Mouse (Mus musculus): ENCODE data around the gene Gm10073.
"Not testable (repeated sequence)": the region's sequence is repeated elsewhere in the genome, so short reads cannot be mapped to it uniquely, and the experiment has no call there.

Gm10073 gene

GRCm38 (mm10) chr8:106573168-106573567 is at the start of gene Gm10073:
TSS of gene Gm10073 (minus strand) at chr8:106573461.
- DNase-seq (ENCODE audit: low read depth): not testable (repeated sequence)

DNA sequence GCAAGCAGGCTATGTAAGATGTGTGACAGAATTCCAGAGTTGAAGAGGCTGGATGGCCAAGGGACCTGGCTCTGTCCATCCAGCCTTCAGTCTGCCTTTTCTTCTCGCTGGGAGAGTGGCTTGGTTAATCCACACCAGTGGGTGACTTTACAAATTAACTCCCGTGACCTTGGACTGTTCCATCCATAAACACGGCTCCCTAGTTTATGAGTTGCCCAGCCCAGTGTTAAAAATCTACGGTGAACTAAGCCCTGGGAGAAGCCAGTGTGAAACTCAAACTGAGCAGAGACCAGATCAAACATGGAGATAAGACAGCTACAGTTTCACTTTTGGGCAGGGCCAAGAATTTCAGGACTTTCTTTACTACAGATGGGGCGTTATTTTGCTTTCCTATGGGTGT is 49.8 kb upstream of the Gm10073 start:
- peak; percentile 58 for DNase-seq (ENCODE audit: low read depth)

DNA sequence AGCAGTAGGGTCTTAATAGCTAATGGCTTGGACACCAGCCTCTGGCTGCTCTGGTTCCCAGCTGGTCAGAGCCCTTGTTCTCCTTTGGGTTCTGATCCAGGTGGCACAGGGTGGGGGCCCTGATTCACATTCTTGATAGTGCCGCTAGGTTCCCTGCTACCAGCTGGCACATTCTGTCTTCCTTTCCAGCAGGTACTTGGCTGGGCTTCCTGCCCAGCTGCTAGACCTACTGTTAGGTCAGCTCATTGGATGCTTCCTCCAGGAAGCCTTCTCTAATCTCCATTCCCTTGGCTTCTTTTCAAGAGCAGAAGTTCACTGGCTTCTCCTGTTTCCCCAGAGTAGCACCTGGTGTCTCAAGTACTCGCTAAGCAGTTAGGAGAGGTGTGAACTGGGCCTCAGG is 47.2 kb upstream of the Gm10073 start:
- DNase-seq (ENCODE audit: low read depth): no peak

DNA sequence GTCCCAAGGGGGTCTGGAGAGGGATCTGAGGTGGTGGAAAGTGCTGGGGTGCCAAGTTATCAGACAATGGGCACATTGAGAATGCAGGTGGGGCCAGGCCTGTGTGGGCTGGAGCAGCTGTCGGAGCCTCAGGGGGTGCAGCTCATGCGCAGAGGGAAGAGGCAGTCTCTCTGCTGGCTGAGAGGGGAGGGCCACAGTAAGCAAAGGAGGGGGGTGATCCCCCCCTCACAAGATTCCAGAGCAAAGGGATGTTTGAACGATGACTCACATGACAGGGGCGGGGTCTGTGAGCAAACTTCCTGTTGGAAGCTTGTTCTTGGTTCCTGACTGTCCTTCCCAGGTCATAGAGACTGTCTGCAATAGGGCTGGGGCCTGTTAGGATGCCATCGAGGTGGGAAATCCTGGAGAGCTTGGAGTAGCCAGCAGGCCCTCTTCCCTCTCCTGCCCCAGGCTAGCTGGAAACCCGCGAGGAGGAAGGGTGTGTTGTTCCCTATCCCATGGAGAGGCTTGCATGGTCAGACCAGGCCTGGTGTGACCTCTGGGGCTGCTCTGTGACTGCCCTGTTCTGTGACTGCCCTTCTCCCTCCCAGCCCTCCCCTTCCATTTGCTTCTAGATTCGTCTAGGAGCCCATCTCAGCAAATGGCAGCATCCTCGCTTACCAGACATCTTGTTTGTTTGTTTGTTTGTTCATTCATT is 46.4 kb upstream of the Gm10073 start:
- peak; percentile 28 for DNase-seq (ENCODE audit: low read depth)

- no peak for DNase-seq (ENCODE audit: low read depth)
Observed at GRCm38 (mm10) chr8:106618324-106618723, 45.1 kb upstream of the Gm10073 start.

DNA sequence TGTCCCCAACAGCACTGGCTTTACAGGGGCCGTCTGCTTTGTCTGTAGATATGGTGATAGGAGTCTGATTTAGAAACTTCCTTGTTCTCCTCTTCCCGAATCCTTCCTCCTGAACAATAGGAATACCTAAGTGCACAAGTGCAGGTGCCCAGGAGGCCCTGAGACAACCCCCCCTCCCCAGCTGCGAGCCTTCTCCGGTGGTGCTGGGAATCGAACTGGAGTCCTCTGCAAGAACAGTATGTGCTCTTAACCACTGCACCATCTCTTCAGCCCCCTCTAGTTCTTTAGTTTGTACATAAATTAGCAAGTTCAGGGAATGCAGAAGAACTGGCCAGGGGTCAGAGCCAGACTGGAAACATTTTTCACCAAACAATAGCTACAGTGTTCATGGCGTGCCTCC is 44.6 kb upstream of the Gm10073 start:
- no peak for DNase-seq (ENCODE audit: low read depth)

GRCm38 (mm10) chr8:106617196-106617595 is 43.9 kb upstream of the Gm10073 start:
- no peak for DNase-seq (ENCODE audit: low read depth)

DNA sequence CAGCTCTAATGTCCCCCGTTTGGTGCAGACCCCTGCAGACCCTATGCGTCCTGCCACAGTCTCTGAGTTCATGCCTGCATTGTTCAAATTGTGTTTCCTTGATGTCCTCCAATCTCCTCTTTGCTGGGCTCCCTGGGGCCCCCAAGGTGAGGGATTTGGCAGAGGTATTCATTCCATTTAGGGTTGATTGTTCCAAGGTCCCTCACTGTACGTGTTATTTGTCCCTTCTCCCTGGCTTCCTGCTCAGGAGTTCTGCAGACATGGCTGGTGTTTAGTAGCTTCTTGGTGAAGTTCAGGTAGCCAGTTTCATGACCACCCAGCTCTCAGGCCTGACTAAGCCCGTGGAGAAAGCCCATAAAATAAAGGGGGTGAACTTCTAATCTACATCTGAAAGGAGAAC is 43.4 kb upstream of the Gm10073 start:
- no peak for DNase-seq (ENCODE audit: low read depth)

- DNase-seq (ENCODE audit: low read depth): no peak
Observed at GRCm38 (mm10) chr8:106615661-106616299, 42.5 kb upstream of the Gm10073 start.

DNA sequence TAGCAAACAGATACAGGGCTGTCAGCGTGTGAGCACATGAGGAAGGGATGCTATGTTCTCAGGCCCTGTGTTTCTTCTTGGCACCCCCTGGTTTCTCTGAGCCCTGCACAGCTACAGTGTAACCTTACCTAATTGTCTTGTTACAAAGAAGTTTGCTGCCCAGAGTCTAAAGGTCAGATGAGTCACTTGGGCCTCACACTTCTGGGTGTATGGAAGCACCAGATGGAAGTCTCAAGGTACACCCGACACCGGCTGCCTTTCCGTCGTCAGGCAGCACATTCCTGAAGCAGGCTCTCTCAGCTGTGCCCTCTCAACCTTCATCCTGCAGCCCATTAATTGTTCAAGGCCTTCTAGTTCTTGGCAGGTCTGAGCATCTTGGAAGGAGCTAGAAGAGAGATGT is 41.4 kb upstream of the Gm10073 start:
- DNase-seq (ENCODE audit: low read depth): no peak

- peak; percentile 57 for DNase-seq (ENCODE audit: low read depth)
Observed at GRCm38 (mm10) chr8:106612047-106612446, 38.8 kb upstream of the Gm10073 start.

- peak; percentile 53 for DNase-seq (ENCODE audit: low read depth)
Observed at GRCm38 (mm10) chr8:106610958-106611640, 37.8 kb upstream of the Gm10073 start.

- no peak for DNase-seq (ENCODE audit: low read depth)
Observed at GRCm38 (mm10) chr8:106609076-106609903, 36.0 kb upstream of the Gm10073 start.

DNA sequence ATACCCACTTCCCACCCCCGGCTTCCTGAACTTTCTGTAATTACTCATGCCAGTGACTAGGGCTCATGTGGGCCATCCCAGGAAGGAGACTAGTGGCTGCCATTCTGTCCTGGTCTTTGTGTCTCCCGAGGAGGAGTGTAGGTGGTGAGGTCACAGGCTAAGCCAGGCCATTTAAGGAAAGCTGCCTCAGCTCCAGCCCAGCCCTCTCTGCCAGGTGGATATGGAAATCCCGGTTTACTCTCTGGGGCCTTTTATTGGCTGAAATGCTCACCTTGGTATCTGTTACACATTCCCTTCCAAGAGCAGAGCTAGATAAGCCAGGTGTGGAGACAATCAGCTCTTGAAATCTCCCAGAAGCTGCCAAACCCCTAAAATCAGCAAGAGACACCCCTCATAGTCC is 35.2 kb upstream of the Gm10073 start:
- peak; percentile 11 for DNase-seq (ENCODE audit: low read depth)

DNA sequence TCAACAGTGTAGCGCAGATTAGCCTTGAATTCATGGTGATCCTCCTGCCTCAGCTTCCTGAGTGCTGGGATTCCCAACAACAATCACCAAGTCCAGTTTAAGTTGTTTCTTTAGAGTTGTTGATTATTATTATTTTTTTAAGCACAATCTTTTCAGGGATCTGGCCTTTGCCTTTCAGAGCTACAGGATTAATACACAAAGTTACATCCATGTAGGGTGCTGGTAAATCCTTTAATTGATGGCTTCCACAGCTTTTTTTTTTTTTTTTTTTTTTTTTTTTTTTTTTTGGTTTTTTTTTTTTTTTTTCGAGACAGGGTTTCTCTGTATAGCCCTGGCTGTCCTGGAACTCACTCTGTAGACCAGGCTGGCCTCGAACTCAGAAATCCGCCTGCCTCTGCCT is 34.5 kb upstream of the Gm10073 start:
- DNase-seq (ENCODE audit: low read depth): not testable (repeated sequence)

- DNase-seq (ENCODE audit: low read depth): no peak
Observed at GRCm38 (mm10) chr8:106606601-106607145, 33.4 kb upstream of the Gm10073 start.

- DNase-seq (ENCODE audit: low read depth): no peak
Observed at GRCm38 (mm10) chr8:106606121-106606520, 32.9 kb upstream of the Gm10073 start.

DNA sequence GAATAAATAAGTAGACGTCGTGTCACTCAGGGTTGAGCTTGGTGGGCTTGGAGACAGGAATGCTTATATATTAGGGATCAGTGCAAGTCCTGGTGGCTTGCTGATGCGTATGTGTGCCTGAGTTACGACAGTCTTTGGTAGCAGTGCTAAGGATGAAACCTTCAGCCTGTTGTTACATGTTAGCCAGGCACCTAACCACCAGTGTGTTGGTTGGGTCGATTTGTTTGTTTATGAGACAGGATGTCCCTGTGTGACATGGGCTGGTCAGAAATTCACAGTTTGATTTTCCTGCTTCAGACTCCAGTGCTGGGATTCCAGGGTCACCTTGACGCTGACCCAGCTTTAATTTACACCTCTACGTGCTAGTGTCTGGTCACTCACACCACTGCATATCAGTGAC is 32.4 kb upstream of the Gm10073 start:
- DNase-seq (ENCODE audit: low read depth): no peak

- DNase-seq (ENCODE audit: low read depth): no peak
Observed at GRCm38 (mm10) chr8:106603933-106604332, 30.7 kb upstream of the Gm10073 start.

DNA sequence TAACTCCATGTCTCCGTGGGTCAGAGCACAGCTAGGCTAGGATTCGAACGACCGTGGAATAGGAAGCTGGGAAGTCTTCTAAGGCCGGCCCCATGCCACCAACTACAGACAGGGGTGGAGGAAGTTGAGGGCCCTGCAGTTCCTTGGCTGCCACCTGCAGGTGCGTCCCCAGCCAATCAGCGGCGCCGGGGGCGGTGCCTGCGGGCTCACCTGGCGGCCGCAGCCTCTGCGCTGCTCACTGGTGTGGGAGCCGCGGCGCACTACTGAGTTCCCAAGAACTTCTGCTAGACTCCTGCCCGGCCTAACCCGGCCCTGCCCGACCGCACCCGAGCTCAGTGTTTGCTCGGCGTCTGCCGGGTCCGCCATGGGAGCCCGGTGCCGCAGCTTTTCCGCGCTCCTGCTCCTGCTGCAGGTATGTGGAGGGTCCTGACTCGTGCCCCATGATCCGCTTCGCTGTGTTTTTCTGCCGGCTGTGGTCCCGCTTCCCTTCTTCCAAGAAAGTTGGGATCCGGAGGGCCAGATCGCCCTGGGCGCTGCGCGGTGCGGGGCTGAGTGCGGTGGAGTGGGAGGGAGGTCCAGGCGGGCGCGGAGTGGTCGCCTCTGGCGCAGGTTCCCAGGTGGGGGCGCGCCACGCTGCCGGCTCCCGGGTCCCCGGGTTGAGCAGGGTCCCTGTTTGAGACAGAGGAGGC is 30.0 kb upstream of the Gm10073 start, which contains the start of gene Cdh1:
Gene Cdh1, plus strand, starts transcription at position 221 of the 689 bp plus-strand sequence.
- no peak for DNase-seq (ENCODE audit: low read depth)

GRCm38 (mm10) chr8:106599265-106599979 is 26.2 kb upstream of the Gm10073 start:
- DNase-seq (ENCODE audit: low read depth): no peak
